Mouse (Mus musculus): ENCODE data around the gene Prr11.

Prr11 gene

GRCm38 (mm10) chr11:87108409-87108754, at the start of gene Prr11:
Prr11 (minus strand) TSS chr11:87108708.
- TF ChIP-seq GATA4 (IDR thresholded peaks at IDR 0.05; ENCODE audit: insufficient replicate concordance, low read length): no peak

- no peak for TF ChIP-seq GATA4 (IDR thresholded peaks at IDR 0.05; ENCODE audit: insufficient replicate concordance, low read length)
Observed at GRCm38 (mm10) chr11:87158012-87158411, 49.5 kb upstream of the Prr11 start.

GRCm38 (mm10) chr11:87136233-87136632, 27.7 kb upstream of the Prr11 start:
- TF ChIP-seq GATA4 (IDR thresholded peaks at IDR 0.05; ENCODE audit: insufficient replicate concordance, low read length): no peak

DNA sequence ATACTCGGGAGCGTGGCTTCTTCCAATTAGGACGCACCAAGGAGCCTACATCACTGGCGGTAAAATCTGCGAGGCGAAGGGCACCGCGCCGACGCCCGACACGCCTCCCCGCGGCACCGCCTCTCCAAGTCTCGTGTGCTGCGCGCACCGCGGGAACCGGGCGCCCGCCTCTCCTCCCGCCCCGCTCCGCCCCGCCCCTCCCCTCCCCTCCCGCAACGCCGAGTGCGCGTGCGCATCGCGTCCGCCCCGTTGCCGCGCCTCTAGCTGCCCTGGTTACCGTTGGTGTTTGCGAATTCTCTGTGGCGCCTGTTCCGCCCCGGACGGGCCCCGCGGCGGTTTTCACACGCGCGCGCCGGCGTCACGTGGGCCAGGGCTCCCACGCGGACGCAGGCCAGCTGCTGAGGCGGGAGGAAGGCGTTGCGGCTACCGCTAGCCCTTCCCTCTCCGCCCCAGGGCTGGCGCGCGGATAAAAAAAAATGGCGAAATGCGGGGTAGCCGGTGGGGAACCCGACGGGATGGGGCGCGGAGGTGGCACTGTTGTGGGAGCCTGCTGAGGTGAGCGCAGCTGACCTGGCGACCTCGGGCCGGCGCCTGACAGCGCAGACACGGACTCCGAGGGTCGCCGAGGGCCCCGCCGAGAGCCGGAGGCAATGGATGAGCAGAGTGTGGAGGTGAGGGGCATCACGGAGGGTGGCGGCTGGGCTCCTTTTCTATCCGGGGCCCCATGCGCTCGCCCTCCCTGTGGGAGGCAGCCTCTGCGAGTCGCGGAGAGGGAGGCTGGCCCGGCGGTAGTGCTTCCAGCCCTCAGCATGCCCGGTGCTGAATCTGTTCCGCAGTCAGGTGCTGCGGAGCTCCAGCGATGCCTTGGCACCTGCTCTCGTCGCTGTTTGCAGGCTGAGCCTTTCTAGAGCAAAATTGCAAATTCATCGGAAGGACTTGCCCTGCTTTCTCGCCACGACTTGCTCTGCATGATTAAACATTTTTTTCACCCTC, 18.6 kb upstream of the Prr11 start, which contains the start of gene Trim37:
Gene Trim37 (plus strand): TSS at position 254 of the 993 bp plus-strand sequence.
- no peak for TF ChIP-seq GATA4 (IDR thresholded peaks at IDR 0.05; ENCODE audit: insufficient replicate concordance, low read length)

- no peak for TF ChIP-seq GATA4 (IDR thresholded peaks at IDR 0.05; ENCODE audit: insufficient replicate concordance, low read length)
Observed at GRCm38 (mm10) chr11:87126281-87126823, 17.8 kb upstream of the Prr11 start.

GRCm38 (mm10) chr11:87125562-87125961, 17.1 kb upstream of the Prr11 start:
- TF ChIP-seq GATA4 (IDR thresholded peaks at IDR 0.05; ENCODE audit: insufficient replicate concordance, low read length): no peak

DNA sequence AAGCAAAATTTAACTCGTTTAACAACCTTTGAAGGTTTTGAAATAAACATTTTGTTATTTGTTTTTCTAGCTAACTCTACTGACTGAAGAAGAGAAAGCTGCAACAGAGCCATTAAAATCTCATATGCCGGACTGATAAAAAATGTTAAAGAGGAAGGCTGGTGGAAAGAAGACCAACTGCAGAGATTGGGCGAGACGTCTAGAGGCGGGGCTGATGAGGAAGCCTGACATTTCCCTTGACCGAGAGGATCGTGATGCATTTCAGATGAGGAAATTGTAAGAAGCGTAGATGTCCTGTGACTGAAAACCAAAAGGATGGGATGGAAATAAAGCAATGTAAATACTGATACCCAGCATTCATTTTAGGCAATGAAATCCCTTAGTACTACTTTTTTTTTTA, 13.4 kb upstream of the Prr11 start:
- TF ChIP-seq GATA4 (IDR thresholded peaks at IDR 0.05; ENCODE audit: insufficient replicate concordance, low read length): no peak

- TF ChIP-seq GATA4 (IDR thresholded peaks at IDR 0.05; ENCODE audit: insufficient replicate concordance, low read length): no peak
Observed at GRCm38 (mm10) chr11:87110172-87110909, 1.8 kb upstream of the Prr11 start.

DNA sequence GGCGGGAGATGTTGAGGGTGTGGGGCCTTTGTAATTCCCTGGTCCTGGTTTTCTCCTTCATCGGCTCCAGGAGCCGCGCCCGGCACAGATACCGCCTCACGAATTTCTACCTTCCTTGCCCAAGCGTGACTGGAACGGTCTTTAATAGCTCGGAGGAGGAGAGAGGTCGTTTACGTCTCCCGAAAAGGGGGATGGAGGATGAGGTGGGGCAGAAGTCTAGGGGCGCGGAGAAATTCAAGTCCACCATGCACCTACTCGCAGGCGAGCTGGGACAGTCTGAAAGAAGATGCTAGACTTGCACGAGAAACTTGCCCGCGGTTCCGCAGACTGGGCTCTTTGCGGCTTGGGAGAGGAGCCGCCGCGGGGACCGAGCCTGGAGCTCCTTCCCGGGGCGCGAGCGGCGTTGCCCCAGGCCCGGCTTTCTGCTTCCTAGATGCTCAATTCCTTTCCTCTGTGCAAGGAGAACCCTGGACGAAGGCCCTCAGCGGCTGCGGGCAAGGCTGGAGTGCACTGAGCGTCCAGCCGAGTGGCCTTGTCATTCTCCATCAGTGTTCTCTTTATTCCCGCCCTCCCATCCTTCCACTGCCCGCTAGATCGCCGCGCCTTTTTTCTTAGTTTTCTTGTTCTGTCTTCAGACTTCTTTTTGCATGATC, 1.1 kb upstream of the Prr11 start:
- TF ChIP-seq GATA4 (IDR thresholded peaks at IDR 0.05; ENCODE audit: insufficient replicate concordance, low read length): no peak

DNA sequence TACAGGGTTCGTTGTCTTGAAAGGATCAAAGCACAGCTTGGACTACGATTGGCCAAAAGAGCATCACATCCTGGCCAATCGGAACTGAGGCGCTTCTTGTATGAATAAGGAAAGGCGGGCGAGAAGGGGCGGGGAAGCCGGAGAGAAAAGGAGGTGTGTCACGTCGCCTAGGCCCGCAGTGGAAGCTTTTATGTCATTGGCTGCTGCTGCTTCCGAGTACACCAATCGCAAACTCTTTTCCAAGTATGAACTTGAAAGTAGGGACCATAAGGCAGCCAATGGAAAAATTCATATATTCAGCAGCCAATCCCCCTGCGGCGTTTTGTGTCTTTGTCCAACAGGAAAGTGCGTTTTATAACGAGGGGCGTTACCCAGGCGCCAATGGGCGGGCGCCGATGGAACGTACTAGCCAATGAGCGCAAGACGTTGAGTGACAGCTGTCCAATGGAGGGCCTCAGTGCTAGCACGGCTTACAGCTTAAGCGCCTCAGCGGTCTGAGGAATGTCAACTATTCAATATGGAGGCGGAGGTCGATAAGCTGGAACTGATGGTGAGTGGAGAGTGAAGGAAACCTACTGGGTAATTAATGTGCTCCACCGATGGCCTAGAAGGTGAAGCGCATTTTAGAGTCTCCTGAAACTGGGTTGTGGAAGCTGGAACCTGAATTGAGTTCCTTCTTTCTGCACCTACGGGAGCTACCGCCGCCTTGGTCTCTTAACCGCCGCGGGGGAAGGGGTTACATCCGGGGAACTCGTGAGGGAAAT, 429 bp upstream of the Prr11 start, which contains the start of gene Ska2:
Gene Ska2 (plus strand): TSS at position 480 of the 764 bp plus-strand sequence.
- TF ChIP-seq GATA4 (IDR thresholded peaks at IDR 0.05; ENCODE audit: insufficient replicate concordance, low read length): peak; percentile 43; the same call in 1 of the 2 replicates

DNA sequence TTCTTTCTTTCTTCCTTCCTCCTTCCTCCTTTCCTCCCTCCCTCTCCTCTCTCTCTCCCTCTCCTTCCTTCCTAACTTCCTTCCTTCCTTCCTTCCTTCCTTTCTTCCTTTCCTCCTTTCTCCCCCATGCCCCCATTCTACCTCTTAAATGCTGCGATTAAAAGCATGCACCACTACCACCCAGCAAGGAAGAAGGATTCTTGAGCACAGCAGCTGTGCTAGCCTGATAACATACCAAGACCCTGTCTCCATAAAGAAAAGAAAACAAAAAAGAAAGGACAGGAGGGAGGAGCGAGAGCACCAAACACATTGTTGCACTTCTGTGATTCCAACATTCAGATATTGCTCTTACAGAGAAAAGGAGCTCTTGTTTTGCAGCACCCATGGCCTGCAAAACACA, 21.4 kb downstream of the Prr11 start:
- no peak for TF ChIP-seq GATA4 (IDR thresholded peaks at IDR 0.05; ENCODE audit: insufficient replicate concordance, low read length)

DNA sequence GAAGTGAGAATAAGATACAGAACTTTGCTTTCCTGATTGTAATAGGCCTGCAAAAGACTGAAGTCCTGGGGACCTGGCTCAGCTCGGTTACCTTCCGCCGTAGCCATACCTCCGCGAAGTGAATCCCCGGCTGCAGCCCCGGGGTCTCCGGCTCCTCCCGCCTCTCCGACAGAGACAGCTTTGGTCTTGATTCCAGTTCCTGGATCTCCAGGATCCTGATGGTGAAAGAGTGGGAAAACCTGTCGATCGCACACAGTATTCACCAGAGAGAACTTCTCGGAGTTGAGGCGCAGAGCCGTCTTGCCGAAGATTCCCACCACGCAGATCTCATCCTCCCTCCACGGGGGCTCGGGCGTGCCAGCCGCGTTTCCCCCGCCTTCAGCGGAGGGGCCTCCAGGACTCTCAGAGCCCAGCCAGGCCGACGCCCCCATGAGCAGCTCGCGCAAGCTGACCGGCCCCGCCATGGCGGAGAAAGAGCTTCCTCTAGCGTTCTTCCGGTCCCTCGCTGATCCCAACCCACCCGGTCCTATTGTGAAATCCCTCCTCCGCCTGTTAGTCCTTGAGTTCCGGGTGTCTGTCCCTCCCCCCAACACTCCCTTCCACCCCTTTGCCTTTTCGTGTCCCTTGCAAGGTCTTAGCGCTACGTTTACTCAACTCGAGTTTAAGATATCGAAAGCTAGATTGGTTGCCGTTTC, 22.1 kb downstream of the Prr11 start, which contains the start of gene Smg8:
Gene Smg8 (minus strand): TSS at position 485 of the 695 bp plus-strand sequence.
- no peak for TF ChIP-seq GATA4 (IDR thresholded peaks at IDR 0.05; ENCODE audit: insufficient replicate concordance, low read length)

DNA sequence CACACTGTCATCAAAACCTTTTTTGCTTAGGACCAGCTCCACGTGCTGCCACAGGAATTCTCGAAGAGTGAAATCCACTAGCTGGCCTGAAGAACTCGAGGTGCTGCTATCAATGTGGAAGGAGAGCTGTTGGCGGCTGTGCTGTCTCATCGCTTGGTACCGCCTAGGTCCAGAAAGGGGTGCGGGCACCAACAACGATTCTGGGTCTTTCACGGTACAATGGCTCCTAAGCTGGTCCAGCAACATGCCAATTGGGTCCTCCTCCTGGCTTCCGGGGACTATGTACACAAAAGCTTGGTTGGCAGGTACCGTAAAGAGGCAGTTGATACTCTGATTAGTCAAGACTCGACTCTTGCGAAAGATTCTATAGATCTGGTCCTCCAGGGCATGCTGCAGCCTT, 23.0 kb downstream of the Prr11 start:
- TF ChIP-seq GATA4 (IDR thresholded peaks at IDR 0.05; ENCODE audit: insufficient replicate concordance, low read length): no peak

- no peak for TF ChIP-seq GATA4 (IDR thresholded peaks at IDR 0.05; ENCODE audit: insufficient replicate concordance, low read length)
Observed at GRCm38 (mm10) chr11:87083712-87084111, 24.8 kb downstream of the Prr11 start.

Measured in liver, adult (tissue).